Comparison of ENCODE assay signal across 7 mouse cellular contexts in the genomic region with DNA sequence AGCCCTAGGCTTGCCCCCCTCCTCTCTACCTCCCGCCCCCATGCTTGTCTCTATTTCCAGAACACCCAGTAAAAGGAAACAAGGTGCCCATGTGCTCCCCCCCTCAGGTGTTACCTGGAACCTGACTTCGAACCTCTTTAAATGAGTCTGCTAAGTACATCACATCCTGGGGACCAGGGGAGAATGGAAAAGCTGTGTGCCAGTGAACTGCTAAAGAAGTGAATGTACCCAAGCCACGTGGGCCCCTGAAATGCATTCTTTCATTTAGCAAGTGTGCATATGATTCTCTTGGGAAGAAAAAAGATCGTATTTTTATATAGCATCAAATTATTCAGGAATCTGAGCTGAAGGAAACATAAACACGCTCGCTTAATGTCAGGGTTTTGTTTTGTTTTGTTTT. TPM values are rescaled to one million over a fixed set of nuclear protein-coding genes. Genes with fewer than 3 reads are reported as not detected.
DNase-seq lines count a peak whose midpoint lies in the region; ATAC-seq lines count a peak whose summit lies in the region.

No protein-coding gene starts in this region.

- H3K27me3 ChIP-seq in forebrain, embryonic 13.5 days: no peaks in the 10 kb centered on the region
- H3K27me3 ChIP-seq in intestine, embryonic 15.5 days (replicated peaks): no peaks in the 10 kb centered on the region
- H3K27me3 ChIP-seq in neural tube, embryonic 12.5 days (replicated peaks): no peaks in the 10 kb centered on the region

- H3K27ac ChIP-seq in forebrain, embryonic 13.5 days: peak overlapping the region; percentile 96
- H3K27ac ChIP-seq in intestine, embryonic 15.5 days: no peak overlapping the region
- H3K27ac ChIP-seq in neural tube, embryonic 12.5 days: peak overlapping the region; percentile 90; the same call in 1 of the 2 replicates

- peak overlapping the region; percentile 57 for H3K4me2 ChIP-seq in forebrain, embryonic 13.5 days
- peak overlapping the region; percentile 61 for H3K4me2 ChIP-seq in intestine, embryonic 15.5 days (replicated peaks)
- H3K4me2 ChIP-seq in neural tube, embryonic 12.5 days (replicated peaks): peak overlapping the region; percentile 59

- intact Hi-C loops in left cerebral cortex, postnatal 25 days (cut with DNase I): loop anchor here (2.0 kb wide), 2 partner anchors 27 to 51 kb away; no protein-coding TSS in a partner anchor
- intact Hi-C loops in left cerebral cortex, postnatal 4 days (cut with DNase I): no loop called here

- H3K9me3 ChIP-seq in forebrain, embryonic 13.5 days (replicated peaks): no peaks in the 10 kb centered on the region
- no peaks in the 10 kb centered on the region for H3K9me3 ChIP-seq in intestine, embryonic 15.5 days
- no peaks in the 10 kb centered on the region for H3K9me3 ChIP-seq in neural tube, embryonic 12.5 days

- H3K9ac ChIP-seq in forebrain, embryonic 13.5 days: peak overlapping the region; percentile 62; the same call in 1 of the 2 replicates
- H3K9ac ChIP-seq in intestine, embryonic 15.5 days: no peak overlapping the region
- H3K9ac ChIP-seq in neural tube, embryonic 12.5 days: peak overlapping the region; percentile 44; the same call in 1 of the 2 replicates

- ATAC-seq in forebrain, embryonic 13.5 days: no peak
- ATAC-seq in intestine, embryonic 15.5 days: no peak
- ATAC-seq in neural tube, embryonic 12.5 days (ENCODE audit: low FRiP score, low read depth): no peak

- H3K36me3 ChIP-seq in forebrain, embryonic 13.5 days (ENCODE audit: poor library complexity, severe bottlenecking): no peaks in the 10 kb centered on the region
- no peaks in the 10 kb centered on the region for H3K36me3 ChIP-seq in intestine, embryonic 15.5 days
- no peaks in the 10 kb centered on the region for H3K36me3 ChIP-seq in neural tube, embryonic 12.5 days

- DNase-seq in left cerebral cortex, postnatal 25 days (ENCODE audit: low spot score in 2 of 2): peak; percentile 31 to 60
- no peak for DNase-seq in left cerebral cortex, postnatal 4 days
- no peak for DNase-seq in thymus, adult 18-20 months
- no peak for DNase-seq in natural killer cell, adult 2 months (ENCODE audit: low spot score in 2 of 2)

- WGBS in forebrain, embryonic 13.5 days: 19% methylated on average over 6 of the region's 6 CpGs
- 54% methylated on average over 6 of the region's 6 CpGs for WGBS in intestine, embryonic 15.5 days
- WGBS in neural tube, embryonic 12.5 days: 30% methylated on average over 6 of the region's 6 CpGs

- H3K4me1 ChIP-seq in forebrain, embryonic 13.5 days: peaks cover 43% of the 10 kb centered on the region
- 0 out of 2 replicates have a peak, but pooled peaks cover 8% of the 10 kb centered on the region for H3K4me1 ChIP-seq in intestine, embryonic 15.5 days (replicated peaks)
- peaks cover 12% of the 10 kb centered on the region; the same call in 1 of the 2 replicates for H3K4me1 ChIP-seq in neural tube, embryonic 12.5 days

- H3K4me3 ChIP-seq in forebrain, embryonic 13.5 days: peak overlapping the region; percentile 26
- H3K4me3 ChIP-seq in intestine, embryonic 15.5 days (replicated peaks): no peak overlapping the region; the same call in 1 of the 2 replicates
- no peak overlapping the region for H3K4me3 ChIP-seq in neural tube, embryonic 12.5 days

RNA-seq across cellular contexts. Expression of a gene that starts 3.8 kb away (rescaled TPM):
- total RNA-seq in left cerebral cortex, postnatal 25 days (2021): not detected
- total RNA-seq in left cerebral cortex, postnatal 4 days (2021): not detected
- polyA plus RNA-seq in forebrain, embryonic 13.5 days (2015; fragmentation: Nextera tagmentation; extraction: Ambion mirVana): 0.27 and 0.38 TPM in 2 replicates
- polyA plus RNA-seq in intestine, embryonic 15.5 days (2015; fragmentation: Nextera tagmentation; extraction: Ambion mirVana): 1.0 and 1.4 TPM in 2 replicates
- not detected in 2 replicates for polyA plus RNA-seq in neural tube, embryonic 12.5 days (2016; fragmentation: Nextera tagmentation; extraction: Ambion mirVana)

RNA-seq across cellular contexts. Expression of a gene that starts 44.1 kb away (rescaled TPM):
- 1 to 10 TPM; 8.1 to 9.6 TPM for total RNA-seq in left cerebral cortex, postnatal 25 days (2021)
- 1 to 10 TPM; 7.9 to 9.3 TPM for total RNA-seq in left cerebral cortex, postnatal 4 days (2021)
- 25.9 and 28.1 TPM in 2 replicates for polyA plus RNA-seq in forebrain, embryonic 13.5 days (2015; fragmentation: Nextera tagmentation; extraction: Ambion mirVana)
- polyA plus RNA-seq in intestine, embryonic 15.5 days (2015; fragmentation: Nextera tagmentation; extraction: Ambion mirVana): 30.6 and 31.1 TPM in 2 replicates
- 28.6 and 29.5 TPM in 2 replicates for polyA plus RNA-seq in neural tube, embryonic 12.5 days (2016; fragmentation: Nextera tagmentation; extraction: Ambion mirVana)

RNA-seq across cellular contexts. Expression of a gene that starts 44.2 kb away (rescaled TPM):
- 10 to 100 TPM; 16.0 to 16.2 TPM for total RNA-seq in left cerebral cortex, postnatal 25 days (2021)
- total RNA-seq in left cerebral cortex, postnatal 4 days (2021): 10 to 100 TPM; 24.8 to 26.8 TPM
- 41.9 and 43.0 TPM in 2 replicates for polyA plus RNA-seq in forebrain, embryonic 13.5 days (2015; fragmentation: Nextera tagmentation; extraction: Ambion mirVana)
- polyA plus RNA-seq in intestine, embryonic 15.5 days (2015; fragmentation: Nextera tagmentation; extraction: Ambion mirVana): 18.2 and 20.4 TPM in 2 replicates
- polyA plus RNA-seq in neural tube, embryonic 12.5 days (2016; fragmentation: Nextera tagmentation; extraction: Ambion mirVana): 35.4 and 37.6 TPM in 2 replicates

Comparison
In these comparisons a context has a peak if more than half of its experiments do, and no peak if none do; other contexts are left out.
1. DNase-seq: peak in left cerebral cortex, postnatal 25 days (2 of 2); none in left cerebral cortex, postnatal 4 days (single experiment), thymus, adult 18-20 months (0 of 2) and natural killer cell, adult 2 months (0 of 2).
2. Peak in every context shown above with its lines, with median percentiles within 50 percentile points of each other: H3K4me2 ChIP-seq.